Mouse (Mus musculus) hindbrain, embryonic 14.5 days (tissue): ENCODE data around the gene Olfr1396. TPM values are rescaled to one million over a fixed set of nuclear protein-coding genes. Genes with fewer than 3 reads are reported as not detected.
"Not testable (repeated sequence)": the region's sequence is repeated elsewhere in the genome, so short reads cannot be mapped to it uniquely, and the experiment has no call there.

Source experiments
- ATAC-seq: fragments of 200-750 bp; cut with Nextera tagmentation; 2 replicates; pipeline ENCODE4 v1.8.0; 2017; ENCODE audit warnings: moderate number of reproducible peaks, mild to moderate bottlenecking, moderate TSS enrichment, moderate library complexity; ENCODE audit not compliant: low FRiP score
- DNase-seq: peaks from one replicate; pipeline ENCODE4 v3.0.0-alpha.2; 2015; ENCODE audit warnings: low spot score
- H3K27ac ChIP-seq: fragments of 300-500 bp; sonication (generic); 2 replicates; pipeline ENCODE4 v1.5.1; 2014; ENCODE audit warnings: mild to moderate bottlenecking, moderate library complexity
- H3K27me3 ChIP-seq: fragments of 300-500 bp; sonication (generic); 2 replicates; pipeline ENCODE4 v1.6.1; 2014; ENCODE audit warnings: mild to moderate bottlenecking, low read length, mixed read lengths; ENCODE audit not compliant: control insufficient read depth, insufficient read depth
- H3K36me3 ChIP-seq: fragments of 300-500 bp; sonication (generic); replicated peaks from 2 replicates; pipeline ENCODE4 v1.6.1; 2014; ENCODE audit not compliant: control insufficient read depth, insufficient read depth
- H3K4me1 ChIP-seq: fragments of 300-500 bp; sonication (generic); replicated peaks from 2 replicates; pipeline ENCODE4 v1.6.1; 2014; ENCODE audit warnings: antibody characterized with exemption, low read length, mixed read lengths; ENCODE audit not compliant: control insufficient read depth, insufficient read depth
- H3K4me2 ChIP-seq: fragments of 300-500 bp; sonication (generic); replicated peaks from 2 replicates; pipeline ENCODE4 v1.6.1; 2014; ENCODE audit warnings: mild to moderate bottlenecking, moderate library complexity
- H3K4me3 ChIP-seq: fragments of 300-500 bp; sonication (generic); replicated peaks from 2 replicates; pipeline ENCODE4 v1.5.1; 2014; ENCODE audit warnings: mild to moderate bottlenecking, low read length
- H3K9ac ChIP-seq: fragments of 300-500 bp; sonication (generic); 2 replicates; pipeline ENCODE4 v1.6.1; 2014
- H3K9me3 ChIP-seq: fragments of 300-500 bp; sonication (generic); 2 replicates; pipeline ENCODE4 v1.6.1; 2016; ENCODE audit warnings: low read length; ENCODE audit not compliant: control insufficient read depth
- WGBS: fragments of 180-500 bp; shearing (Covaris S2); extraction: QIAGEN DNeasy Blood & Tissue Kit; methylation state at CpG from one replicate; pipeline ENCODE4 v1.1.7; 2014; 5-methylcytosine and 5-hydroxymethylcytosine counted together
- polyA plus RNA-seq: library from polyadenylated mRNA; unstranded; fragments of >200 nt; fragmentation: Nextera tagmentation; extraction: Ambion mirVana; gene quantifications from 2 replicates; pipeline ENCODE4 v1.2.1, GENCODE M21; 2014

The Olfr1396 gene
- polyA plus RNA-seq, 1 experiment from 2014 or later: not detected

GRCm38 (mm10) chr11:49063713-49064469 is 50.8 kb downstream of the Olfr1396 start, which contains the start of gene Tgtp2:
Gene Tgtp2 (minus strand): TSS chr11:49064206.
- not testable (repeated sequence) for H3K9ac ChIP-seq, H3K4me2 ChIP-seq, H3K36me3 ChIP-seq, H3K4me3 ChIP-seq, H3K4me1 ChIP-seq, H3K27ac ChIP-seq, ATAC-seq, H3K27me3 ChIP-seq, H3K9me3 ChIP-seq, DNase-seq
- WGBS: 87% methylated on average over 5 of the region's 5 CpGs

GRCm38 (mm10) chr11:49061865-49062264 is 52.8 kb downstream of the Olfr1396 start:
- ATAC-seq, H3K4me3 ChIP-seq: not testable (repeated sequence)
- WGBS: 87% methylated on average over 2 of the region's 2 CpGs

GRCm38 (mm10) chr11:49060061-49060460 is 54.6 kb downstream of the Olfr1396 start:
- not testable (repeated sequence) for H3K36me3 ChIP-seq, H3K4me3 ChIP-seq, H3K9me3 ChIP-seq, ATAC-seq, H3K4me2 ChIP-seq, H3K27ac ChIP-seq, H3K9ac ChIP-seq, H3K27me3 ChIP-seq, DNase-seq, H3K4me1 ChIP-seq
- no CpG with 5 or more reads among the region's 3 CpGs for WGBS

More at GRCm38 (mm10) chr11:49061865-49062264, 52.8 kb downstream of the Olfr1396 start:
- H3K9ac ChIP-seq, H3K36me3 ChIP-seq, H3K9me3 ChIP-seq, H3K4me2 ChIP-seq, H3K4me1 ChIP-seq, DNase-seq, H3K27ac ChIP-seq, H3K27me3 ChIP-seq: not testable (repeated sequence)

Other genes with a start within 250 kb of the Olfr1396 start
- gene Irgm1, start 243.2 kb downstream of the Olfr1396 start, polyA plus RNA-seq: 4.0 and 4.2 TPM in 2 replicates
- 0.16 and 0.74 TPM in 2 replicates for gene Gm5431, start 212.7 kb downstream of the Olfr1396 start, polyA plus RNA-seq
- 2.0 and 2.1 TPM in 2 replicates for gene Psme2b, start 168.7 kb downstream of the Olfr1396 start, polyA plus RNA-seq
- not detected in 2 replicates for gene Olfr56, start 136.0 kb downstream of the Olfr1396 start, polyA plus RNA-seq
- 0.39 and 0.51 TPM in 2 replicates for gene 9930111J21Rik1, start 135.5 kb downstream of the Olfr1396 start, polyA plus RNA-seq
- gene Gm12185, start 122.6 kb downstream of the Olfr1396 start, polyA plus RNA-seq: 0.08 TPM in 1 of 2 replicates, not detected in the other
- gene Tgtp1, start 120.7 kb downstream of the Olfr1396 start, polyA plus RNA-seq: not detected in 2 replicates
- gene 9930111J21Rik2, start 63.6 kb downstream of the Olfr1396 start, polyA plus RNA-seq: 0.21 and 0.41 TPM in 2 replicates
- not detected in 2 replicates for gene Tgtp2, start 50.7 kb downstream of the Olfr1396 start, polyA plus RNA-seq
- gene Ifi47, start 38.3 kb downstream of the Olfr1396 start, polyA plus RNA-seq: 0.95 and 1.0 TPM in 2 replicates
- not detected in 2 replicates for gene Olfr1395, start 27.4 kb upstream of the Olfr1396 start, polyA plus RNA-seq
- gene Olfr1394, start 39.5 kb upstream of the Olfr1396 start, polyA plus RNA-seq: not detected in 2 replicates
- gene Btnl9, start 72.3 kb upstream of the Olfr1396 start, polyA plus RNA-seq: 0.05 and 0.11 TPM in 2 replicates
- 46.8 and 48.2 TPM in 2 replicates for gene Zfp62, start 88.4 kb upstream of the Olfr1396 start, polyA plus RNA-seq
- gene Mgat1, start 129.3 kb upstream of the Olfr1396 start, polyA plus RNA-seq: 31.0 and 31.1 TPM in 2 replicates
- not detected in 2 replicates for gene Olfr1393, start 163.4 kb upstream of the Olfr1396 start, polyA plus RNA-seq
- not detected in 2 replicates for gene Olfr1392, start 170.4 kb upstream of the Olfr1396 start, polyA plus RNA-seq
- gene Olfr10, start 189.9 kb upstream of the Olfr1396 start, polyA plus RNA-seq: 0.07 TPM in 1 of 2 replicates, not detected in the other
- not detected in 2 replicates for gene Olfr1391, start 207.9 kb upstream of the Olfr1396 start, polyA plus RNA-seq
- gene Olfr1390, start 220.3 kb upstream of the Olfr1396 start, polyA plus RNA-seq: not detected in 2 replicates